Mouse (Mus musculus) forebrain, embryonic 15.5 days (tissue): ENCODE data around the gene Rangap1. TPM values are rescaled to one million over a fixed set of nuclear protein-coding genes. Genes with fewer than 3 reads are reported as not detected.
"Not testable (repeated sequence)": the region's sequence is repeated elsewhere in the genome, so short reads cannot be mapped to it uniquely, and the experiment has no call there.

Experiments
- ATAC-seq: fragments of 200-750 bp; cut with Nextera tagmentation; replicated peaks from 2 replicates; pipeline ENCODE4 v1.8.0; 2017; ENCODE audit warnings: mild to moderate bottlenecking, moderate TSS enrichment, moderate library complexity
- H3K27ac ChIP-seq: fragments of 300-500 bp; sonication (generic); replicated peaks from 2 replicates; pipeline ENCODE4 v1.5.1; 2015; ENCODE audit warnings: mild to moderate bottlenecking, inconsistent platforms
- H3K27me3 ChIP-seq: fragments of 300-500 bp; sonication (generic); 2 replicates; pipeline ENCODE4 v1.6.1; 2015; ENCODE audit warnings: inconsistent platforms
- H3K36me3 ChIP-seq: fragments of 300-500 bp; sonication (generic); 2 replicates; pipeline ENCODE4 v1.6.1; 2015; ENCODE audit warnings: mild to moderate bottlenecking, inconsistent platforms
- H3K4me1 ChIP-seq: fragments of 300-500 bp; sonication (generic); 2 replicates; pipeline ENCODE4 v1.6.1; 2015; ENCODE audit warnings: inconsistent platforms
- H3K4me2 ChIP-seq: fragments of 300-500 bp; sonication (generic); replicated peaks from 2 replicates; pipeline ENCODE4 v1.6.1; 2015; ENCODE audit warnings: mild to moderate bottlenecking, inconsistent platforms
- H3K4me3 ChIP-seq: fragments of 300-500 bp; sonication (generic); 2 replicates; pipeline ENCODE4 v1.5.1; 2015; ENCODE audit warnings: mild to moderate bottlenecking, inconsistent platforms
- H3K9ac ChIP-seq: fragments of 300-500 bp; sonication (generic); replicated peaks from 2 replicates; pipeline ENCODE4 v1.6.1; 2015; ENCODE audit warnings: mild to moderate bottlenecking, inconsistent platforms
- H3K9me3 ChIP-seq: fragments of 300-500 bp; sonication (generic); 2 replicates; pipeline ENCODE4 v1.6.1; 2016; ENCODE audit warnings: inconsistent platforms
- WGBS: fragments of 180-500 bp; shearing (Covaris S2); methylation state at CpG from one replicate; pipeline ENCODE4 v1.1.7; 2015; ENCODE audit warnings: mixed read lengths; 5-methylcytosine and 5-hydroxymethylcytosine counted together
- polyA plus RNA-seq: library from polyadenylated mRNA; unstranded; fragments of >200 nt; fragmentation: Nextera tagmentation; extraction: Ambion mirVana; gene quantifications from 2 replicates; pipeline ENCODE4 v1.2.1, GENCODE M21; 2015

Rangap1 gene
- polyA plus RNA-seq, 1 experiment from 2014 or later = 130 TPM

GRCm38 (mm10) chr15:81764573-81764972, 19.2 kb upstream of the Rangap1 start:
- Histone ChIP-seq H3K36me3 (peaks cover 9% of the 10 kb centered on the region), H3K4me3 (no peak overlapping the region), H3K4me2 (no peak overlapping the region), H3K4me1 (no peaks in the 10 kb centered on the region), H3K9ac (no peak overlapping the region), H3K27ac (no peak overlapping the region), H3K9me3 (no peaks in the 10 kb centered on the region), H3K27me3 (no peaks in the 10 kb centered on the region)
- 94% methylated on average over 6 of the region's 6 CpGs for WGBS
- no peak for ATAC-seq

DNA sequence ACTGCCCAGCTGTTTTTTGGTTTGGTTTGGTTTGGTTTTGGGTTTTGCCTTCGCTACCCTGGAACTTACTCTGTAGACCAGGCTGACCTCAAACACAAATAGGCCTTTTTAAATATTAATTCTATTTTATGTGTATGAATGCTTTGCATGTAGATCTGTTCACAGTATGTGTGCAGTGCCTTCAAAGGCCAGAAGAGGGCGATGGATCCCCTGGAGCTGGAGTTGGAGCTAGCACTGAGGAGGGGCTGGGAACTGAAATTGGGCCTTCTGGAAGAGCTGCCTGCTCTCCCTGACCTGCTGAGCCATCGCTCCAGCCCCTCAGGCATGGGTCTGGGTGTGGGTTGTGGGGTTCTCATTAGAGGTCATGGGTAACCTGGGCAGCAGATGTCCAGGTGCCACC, 16.6 kb upstream of the Rangap1 start:
- H3K9ac ChIP-seq = no peak overlapping the region
- H3K9me3 ChIP-seq = no peaks in the 10 kb centered on the region
- no peak overlapping the region for H3K27ac ChIP-seq
- no peak overlapping the region for H3K4me2 ChIP-seq
- no peak overlapping the region for H3K4me3 ChIP-seq
- H3K27me3 ChIP-seq = no peaks in the 10 kb centered on the region
- no peaks in the 10 kb centered on the region for H3K36me3 ChIP-seq
- no peaks in the 10 kb centered on the region for H3K4me1 ChIP-seq
- WGBS = 91% methylated on average over 3 of the region's 3 CpGs
- no peak for ATAC-seq

GRCm38 (mm10) chr15:81761381-81761780, 16.1 kb upstream of the Rangap1 start:
- 87% methylated on average over 7 of the region's 7 CpGs for WGBS
- Histone ChIP-seq H3K27ac (no peak overlapping the region), H3K9me3 (no peaks in the 10 kb centered on the region), H3K4me1 (no peaks in the 10 kb centered on the region), H3K4me3 (no peak overlapping the region), H3K9ac (no peak overlapping the region), H3K4me2 (no peak overlapping the region), H3K36me3 (no peaks in the 10 kb centered on the region), H3K27me3 (no peaks in the 10 kb centered on the region)
- no peak for ATAC-seq

DNA sequence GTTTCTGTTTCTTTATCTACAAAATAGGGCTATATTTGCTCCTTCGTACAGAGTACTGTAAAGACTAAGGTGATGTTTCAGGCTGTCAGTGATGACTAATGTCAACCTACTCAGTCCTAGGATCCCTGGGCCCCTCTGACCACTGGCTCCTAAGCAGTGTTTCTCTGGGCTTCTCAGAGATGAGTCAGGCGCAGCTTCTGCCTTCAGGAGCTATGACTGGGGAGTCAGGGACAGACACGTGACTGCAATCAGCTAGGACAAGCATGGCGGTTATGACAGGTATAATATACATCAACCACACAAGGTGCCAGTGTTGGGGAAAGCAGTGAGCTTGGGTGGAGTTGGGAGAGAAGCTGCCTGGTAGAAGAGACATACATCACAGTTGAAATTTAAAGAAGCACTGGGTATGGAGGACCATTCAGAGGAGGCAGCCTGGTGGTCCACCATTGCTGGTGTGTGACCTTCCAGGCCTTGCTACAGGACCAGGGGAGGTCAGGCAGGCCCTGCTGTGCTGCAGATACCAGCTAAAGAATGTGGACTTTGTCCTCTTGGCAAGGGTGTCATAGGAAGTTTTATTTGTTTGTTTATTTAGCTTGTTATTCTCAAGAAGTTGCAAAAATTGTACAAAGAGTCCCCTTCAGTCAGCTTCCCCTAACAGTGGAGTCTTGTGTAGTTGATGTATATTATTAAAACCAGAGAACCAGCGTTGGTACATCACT, 15.2 kb upstream of the Rangap1 start:
- no peaks in the 10 kb centered on the region for H3K27me3 ChIP-seq
- 92% methylated on average over 5 of the region's 5 CpGs for WGBS
- no peak overlapping the region for H3K4me3 ChIP-seq
- no peaks in the 10 kb centered on the region for H3K4me1 ChIP-seq
- no peak for ATAC-seq
- H3K9me3 ChIP-seq = no peaks in the 10 kb centered on the region
- no peak overlapping the region for H3K27ac ChIP-seq
- no peak overlapping the region for H3K4me2 ChIP-seq
- no peak overlapping the region for H3K9ac ChIP-seq
- H3K36me3 ChIP-seq = no peaks in the 10 kb centered on the region

DNA sequence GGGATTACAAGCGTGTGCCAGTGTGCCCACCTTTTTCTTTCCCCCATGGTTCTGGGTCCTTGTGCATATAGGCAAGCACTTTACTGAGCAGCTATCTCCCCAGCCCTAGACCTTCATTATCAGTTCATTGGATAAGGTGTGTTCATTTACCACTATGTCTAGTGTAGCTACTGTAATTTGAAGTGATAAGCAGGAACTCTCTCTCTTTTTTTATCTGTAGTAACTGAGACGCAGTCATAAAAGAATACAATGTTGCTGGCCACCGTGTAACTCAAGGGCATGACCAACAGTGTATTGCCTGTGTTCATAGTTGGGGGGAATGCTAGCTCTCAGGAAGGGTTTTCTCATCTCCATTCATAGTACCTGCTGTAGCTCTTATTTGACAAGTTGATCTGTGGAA, 14.2 kb upstream of the Rangap1 start:
- no peak for ATAC-seq
- H3K27ac ChIP-seq = no peak overlapping the region
- 84% methylated on average over 3 of the region's 3 CpGs for WGBS
- no peak overlapping the region for H3K9ac ChIP-seq
- no peaks in the 10 kb centered on the region for H3K27me3 ChIP-seq
- H3K9me3 ChIP-seq = no peaks in the 10 kb centered on the region
- no peaks in the 10 kb centered on the region for H3K4me1 ChIP-seq
- H3K4me3 ChIP-seq = no peak overlapping the region
- H3K4me2 ChIP-seq = no peak overlapping the region
- no peaks in the 10 kb centered on the region for H3K36me3 ChIP-seq

GRCm38 (mm10) chr15:81758701-81759100, 13.4 kb upstream of the Rangap1 start:
- H3K4me2 ChIP-seq = no peak overlapping the region
- H3K4me1 ChIP-seq = no peaks in the 10 kb centered on the region
- H3K9ac ChIP-seq = no peak overlapping the region
- H3K27ac ChIP-seq = no peak overlapping the region
- 71% methylated on average over 5 of the region's 5 CpGs for WGBS
- no peak overlapping the region for H3K4me3 ChIP-seq
- no peaks in the 10 kb centered on the region for H3K9me3 ChIP-seq
- no peaks in the 10 kb centered on the region for H3K27me3 ChIP-seq
- no peak for ATAC-seq
- no peaks in the 10 kb centered on the region for H3K36me3 ChIP-seq

DNA sequence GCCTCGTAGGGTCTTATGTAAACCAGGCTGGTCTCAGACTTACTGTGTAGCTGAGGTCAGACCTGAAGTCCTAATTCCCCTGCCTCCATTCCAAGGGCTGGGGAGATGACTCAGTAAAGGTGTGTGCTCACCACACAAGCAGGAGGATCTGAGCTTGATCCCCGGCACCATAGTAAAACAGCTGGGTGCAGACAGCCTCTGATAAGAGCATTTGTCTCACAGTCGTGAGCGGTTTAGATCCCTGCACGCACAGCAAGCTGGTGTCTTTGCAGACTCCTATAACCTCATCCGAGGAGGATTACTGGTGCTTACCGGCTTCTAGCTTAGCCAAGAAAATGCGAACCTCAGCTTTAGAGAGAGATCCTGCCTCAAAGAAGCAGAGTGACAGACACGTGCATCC, 8.3 kb upstream of the Rangap1 start:
- Histone ChIP-seq H3K36me3 (0 out of 2 replicates have a peak, but pooled peaks cover 3% of the 10 kb centered on the region), H3K27me3 (no peaks in the 10 kb centered on the region), H3K4me3 (no peak overlapping the region), H3K4me2 (no peak overlapping the region), H3K9ac (no peak overlapping the region), H3K27ac (no peak overlapping the region), H3K9me3 (no peaks in the 10 kb centered on the region), H3K4me1 (peaks cover 4% of the 10 kb centered on the region; the same call in 1 of the 2 replicates)
- WGBS = 95% methylated on average over 9 of the region's 9 CpGs
- no peak for ATAC-seq

DNA sequence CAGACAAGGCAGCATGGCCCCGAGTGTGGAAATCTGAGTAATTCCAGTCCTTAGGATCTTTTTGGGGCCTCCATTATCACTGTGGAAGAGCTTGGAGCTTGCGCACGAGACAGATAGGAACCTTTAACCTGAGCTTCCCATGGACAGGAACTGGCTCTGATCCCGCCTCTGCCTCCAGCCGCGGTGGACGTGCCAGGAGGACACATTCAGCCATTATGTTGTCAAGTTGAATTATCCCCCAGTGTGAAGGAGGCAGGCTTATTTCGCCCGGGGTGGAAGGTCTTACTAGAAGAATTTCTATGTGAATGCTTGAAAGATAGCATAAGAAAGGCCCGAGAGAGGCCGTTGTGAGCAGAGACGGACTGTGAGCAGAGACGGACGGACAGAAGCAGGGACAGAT, 4.4 kb upstream of the Rangap1 start:
- WGBS = 69% methylated on average over 14 of the region's 14 CpGs
- Histone ChIP-seq H3K9ac (no peak overlapping the region), H3K4me2 (no peak overlapping the region), H3K36me3 (0 out of 2 replicates have a peak, but pooled peaks cover 3% of the 10 kb centered on the region), H3K4me1 (peaks cover 20% of the 10 kb centered on the region), H3K27ac (no peak overlapping the region), H3K27me3 (no peaks in the 10 kb centered on the region), H3K9me3 (no peaks in the 10 kb centered on the region), H3K4me3 (no peak overlapping the region)
- ATAC-seq = no peak

DNA sequence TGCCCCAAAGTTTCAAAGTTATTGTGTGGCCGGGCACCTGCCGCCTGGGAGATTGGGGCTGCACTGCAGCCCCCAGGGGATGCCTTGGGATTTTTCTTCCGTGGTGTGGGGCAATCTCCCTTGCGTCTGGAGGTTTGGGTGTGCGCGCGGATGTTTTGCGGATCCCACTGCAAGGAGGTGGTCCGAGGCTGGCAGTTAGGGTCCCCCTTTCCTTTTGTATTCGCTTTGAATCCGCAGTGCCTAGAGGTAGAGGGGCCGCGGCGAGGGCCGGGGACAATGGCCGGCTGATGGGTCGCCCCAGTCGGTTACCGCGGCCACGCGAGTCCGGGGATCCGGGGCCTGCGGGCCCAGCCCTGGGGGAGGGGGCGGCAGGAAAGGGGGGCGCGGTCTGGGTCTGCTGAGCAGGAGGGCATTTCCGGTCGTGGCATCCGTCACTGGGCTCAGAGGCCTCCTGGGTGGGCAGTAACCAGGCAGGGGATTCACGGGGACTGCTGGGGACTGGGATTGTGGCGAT, 328 bp upstream of the Rangap1 start:
- Histone ChIP-seq H3K36me3 (no peaks in the 10 kb centered on the region), H3K4me1 (peaks cover 25% of the 10 kb centered on the region), H3K9ac (peak overlapping the region; percentile 100), H3K27ac (peak overlapping the region; percentile 91), H3K4me2 (peak overlapping the region; percentile 71), H3K4me3 (peak overlapping the region; percentile 81), H3K9me3 (no peaks in the 10 kb centered on the region), H3K27me3 (no peaks in the 10 kb centered on the region)
- ATAC-seq = peak; percentile 88
- WGBS = under 1% methylated on average over 33 of the region's 33 CpGs

DNA sequence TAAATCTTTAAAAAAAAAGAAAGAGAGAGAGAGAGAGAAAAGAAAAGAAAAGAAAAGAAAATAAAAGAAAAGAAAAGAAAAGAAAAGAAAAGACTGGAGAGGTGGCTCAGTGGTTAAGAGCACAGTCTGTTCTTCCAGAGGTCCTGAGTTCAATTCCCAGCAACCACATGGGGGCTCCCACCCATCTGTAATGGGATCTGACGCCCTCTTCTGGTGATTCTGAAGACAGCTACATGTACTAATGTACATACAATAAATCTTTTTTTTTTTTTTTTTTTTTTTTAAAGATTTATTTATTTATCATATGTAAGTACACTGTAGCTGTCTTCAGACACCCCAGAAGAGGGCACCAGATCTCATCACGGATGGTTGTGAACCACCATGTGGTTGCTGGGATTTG, 3.0 kb downstream of the Rangap1 start:
- not testable (repeated sequence) for H3K9me3 ChIP-seq, H3K36me3 ChIP-seq, ATAC-seq, H3K4me2 ChIP-seq, H3K9ac ChIP-seq, H3K4me3 ChIP-seq, H3K27me3 ChIP-seq, H3K27ac ChIP-seq
- WGBS = 44% methylated on average over 2 of the region's 2 CpGs
- peaks cover 18% of the 10 kb centered on the region for H3K4me1 ChIP-seq

GRCm38 (mm10) chr15:81739924-81740323, 5.4 kb downstream of the Rangap1 start:
- no peak for ATAC-seq
- WGBS = 7% methylated on average over 2 of the region's 2 CpGs
- no peaks in the 10 kb centered on the region for H3K27me3 ChIP-seq

DNA sequence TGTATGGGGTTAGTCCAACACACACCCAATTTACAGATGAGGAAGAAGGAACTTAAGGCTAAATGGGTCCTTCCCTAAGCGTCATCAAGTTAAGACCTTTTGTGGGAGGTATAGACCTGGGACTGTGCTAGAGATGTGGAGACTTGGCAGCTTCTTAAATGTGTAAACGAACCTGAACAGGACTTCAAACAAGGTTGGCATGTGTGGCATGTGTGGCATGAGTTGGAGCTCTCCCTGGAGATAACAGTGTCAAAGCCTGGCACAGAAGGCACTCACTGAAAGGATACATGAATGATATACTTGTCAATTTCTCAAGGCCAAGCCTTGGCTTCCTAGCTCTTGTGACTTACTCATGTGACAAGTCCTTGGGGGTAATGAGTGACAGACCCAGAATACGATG, 6.0 kb downstream of the Rangap1 start:
- Histone ChIP-seq H3K27me3 (no peaks in the 10 kb centered on the region), H3K27ac (no peak overlapping the region), H3K9me3 (no peaks in the 10 kb centered on the region), H3K4me1 (peaks cover 2% of the 10 kb centered on the region), H3K4me3 (no peak overlapping the region), H3K4me2 (no peak overlapping the region), H3K36me3 (no peaks in the 10 kb centered on the region), H3K9ac (no peak overlapping the region)
- no peak for ATAC-seq
- 78% methylated on average over 3 of the region's 3 CpGs for WGBS

More at GRCm38 (mm10) chr15:81739924-81740323, 5.4 kb downstream of the Rangap1 start:
- Histone ChIP-seq H3K36me3 (no peaks in the 10 kb centered on the region), H3K9me3 (no peaks in the 10 kb centered on the region), H3K27ac (no peak overlapping the region), H3K4me1 (peaks cover 5% of the 10 kb centered on the region), H3K9ac (no peak overlapping the region), H3K4me2 (no peak overlapping the region), H3K4me3 (no peak overlapping the region)

GRCm38 (mm10) chr15:81735075-81735474, 10.3 kb downstream of the Rangap1 start:
- 69% methylated on average over 3 of the region's 3 CpGs for WGBS
- H3K4me2 ChIP-seq = no peak overlapping the region
- H3K27ac ChIP-seq = no peak overlapping the region
- no peaks in the 10 kb centered on the region for H3K36me3 ChIP-seq
- no peaks in the 10 kb centered on the region for H3K27me3 ChIP-seq
- ATAC-seq = no peak
- H3K9me3 ChIP-seq = no peaks in the 10 kb centered on the region
- H3K9ac ChIP-seq = no peak overlapping the region
- no peaks in the 10 kb centered on the region for H3K4me1 ChIP-seq
- H3K4me3 ChIP-seq = no peak overlapping the region
